Mouse (Mus musculus) ovary, adult 18-20 months (tissue): ENCODE results near the gene Cenpn.

Source experiments
- DNase-seq: peaks from one replicate; pipeline ENCODE4 v3.0.0; 2022; ENCODE audit warnings: low spot score, mixed read lengths

Gene Cenpn

GRCm38 (mm10) chr8:116942284-116943058, 20.9 kb downstream of the Cenpn start:
- no peak for DNase-seq

DNA sequence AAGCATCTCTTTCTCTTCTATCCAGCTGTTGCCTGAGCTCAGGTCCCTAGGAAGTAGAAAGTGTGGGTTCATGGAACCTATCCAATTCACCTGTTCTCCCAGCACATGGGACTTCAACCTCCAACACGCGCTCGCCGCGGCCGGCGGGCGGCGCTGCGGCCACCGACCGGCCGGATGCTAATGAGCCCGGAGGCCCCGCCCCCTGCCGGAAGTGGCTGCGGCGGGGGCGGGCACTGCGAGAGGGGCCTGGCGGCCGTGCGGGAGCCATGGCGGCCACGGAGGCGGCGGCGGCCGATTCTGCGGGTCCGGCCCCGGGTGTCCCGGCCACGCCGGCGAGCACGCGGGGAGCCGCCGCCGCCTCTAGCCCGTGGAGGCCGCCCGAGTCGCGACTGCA, 21.6 kb downstream of the Cenpn start, which contains the start of gene Atmin:
Atmin (plus strand) TSS at position 233 of the 394 bp plus-strand sequence.
- DNase-seq: peak; percentile 64

DNA sequence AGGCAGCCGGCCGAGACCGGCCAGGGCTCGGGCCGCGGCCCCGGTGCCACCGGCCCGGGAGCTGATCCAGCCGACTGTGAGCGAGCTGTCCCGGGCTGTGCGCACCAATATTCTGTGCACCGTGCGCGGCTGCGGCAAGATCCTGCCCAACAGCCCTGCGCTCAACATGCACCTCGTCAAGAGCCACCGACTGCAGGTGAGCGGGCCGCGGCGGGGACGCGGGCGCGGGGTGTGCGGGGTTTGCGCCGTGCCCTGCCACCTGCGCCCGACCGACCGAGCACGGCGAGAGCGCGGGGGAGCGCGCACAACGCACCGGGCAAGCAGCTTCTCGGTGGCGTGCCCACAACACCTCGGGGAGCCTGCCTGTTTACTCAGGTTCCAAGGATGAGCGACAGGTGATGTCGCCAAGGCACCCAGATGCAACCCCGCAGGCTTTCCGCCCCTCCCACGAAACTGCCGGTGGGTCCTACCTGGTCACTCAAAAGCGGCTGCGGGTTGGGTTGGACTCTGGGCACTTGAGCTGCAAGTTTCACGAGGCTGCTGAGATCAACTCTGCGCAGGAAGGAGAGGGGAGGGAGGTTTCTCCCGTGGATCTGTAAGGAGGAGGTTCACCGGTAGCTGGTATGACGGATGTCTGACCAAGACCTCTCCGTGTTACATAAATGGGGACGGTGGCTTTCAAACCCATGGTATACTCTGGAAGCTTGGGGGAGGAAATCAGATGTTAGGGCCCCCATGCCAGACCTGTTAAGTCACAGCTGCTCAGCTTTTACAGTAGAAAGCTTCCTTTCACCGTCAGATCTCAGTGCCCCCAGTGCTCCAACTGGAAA, 22.2 kb downstream of the Cenpn start:
- no peak for DNase-seq

GRCm38 (mm10) chr8:116944385-116944696, 22.8 kb downstream of the Cenpn start:
- DNase-seq: no peak

DNA sequence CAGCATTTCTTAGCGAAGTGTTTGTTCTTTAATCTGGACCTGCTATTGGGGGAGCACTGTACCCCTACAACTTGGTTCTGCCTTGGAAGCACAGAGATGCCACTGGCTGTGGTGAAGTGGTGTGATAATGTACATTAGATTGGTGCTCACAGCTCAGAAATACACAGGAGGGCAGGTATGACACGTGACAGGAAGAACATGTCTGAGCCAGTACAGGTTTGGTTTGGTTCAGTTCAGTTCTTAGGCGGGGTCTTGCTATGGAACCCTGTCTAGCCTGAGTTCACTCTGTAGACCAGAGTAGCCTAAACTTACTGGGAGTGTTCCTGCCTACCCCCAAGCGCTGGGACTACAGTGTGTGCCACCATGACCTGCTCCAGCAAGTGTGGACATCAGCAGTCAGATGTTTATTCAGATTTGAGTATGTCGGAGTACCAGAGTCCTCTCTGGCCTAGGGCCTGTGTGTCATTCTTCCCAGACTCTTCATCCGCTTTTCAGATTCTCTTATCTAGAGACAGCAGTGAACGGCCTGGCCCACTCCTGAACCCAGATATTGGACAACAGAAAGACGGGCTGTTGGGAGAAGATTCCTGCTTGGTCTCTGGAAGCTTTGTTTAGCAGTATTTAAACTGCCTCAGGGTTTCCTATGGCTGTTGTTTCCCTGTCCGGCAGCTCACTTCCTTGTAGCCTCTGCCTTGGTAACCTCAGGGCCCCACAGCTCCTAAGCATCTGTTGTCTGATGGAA, 23.8 kb downstream of the Cenpn start:
- DNase-seq: no peak

- no peak for DNase-seq
Measured at GRCm38 (mm10) chr8:116946268-116946838, 24.8 kb downstream of the Cenpn start.

DNA sequence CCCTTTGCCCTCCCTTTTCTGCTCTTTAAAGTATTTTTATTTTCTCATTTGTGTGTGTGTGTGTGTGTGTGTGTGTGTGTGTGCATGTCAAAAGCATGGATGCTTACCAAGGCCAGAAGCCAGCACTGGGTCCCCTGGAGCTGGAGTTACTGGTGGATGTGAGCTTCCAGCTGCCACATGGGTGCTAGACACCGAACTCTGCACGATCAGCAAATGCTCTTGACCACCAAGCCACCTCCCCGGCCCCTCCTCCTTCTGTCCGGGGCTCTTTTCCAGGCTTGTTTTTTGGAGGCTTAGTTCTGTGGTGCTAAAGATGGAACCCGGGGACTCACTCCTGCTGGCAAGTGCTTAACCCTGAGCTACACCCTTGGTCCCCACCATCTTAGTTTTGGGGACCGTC, 25.3 kb downstream of the Cenpn start:
- DNase-seq: no peak

- DNase-seq: no peak
Measured at GRCm38 (mm10) chr8:116947589-116947988, 26.1 kb downstream of the Cenpn start.

- DNase-seq: no peak
Measured at GRCm38 (mm10) chr8:116951369-116951768, 29.8 kb downstream of the Cenpn start.

- no peak for DNase-seq
Measured at GRCm38 (mm10) chr8:116951778-116952177, 30.2 kb downstream of the Cenpn start.

- DNase-seq: no peak
Measured at GRCm38 (mm10) chr8:116952428-116952827, 30.9 kb downstream of the Cenpn start.

DNA sequence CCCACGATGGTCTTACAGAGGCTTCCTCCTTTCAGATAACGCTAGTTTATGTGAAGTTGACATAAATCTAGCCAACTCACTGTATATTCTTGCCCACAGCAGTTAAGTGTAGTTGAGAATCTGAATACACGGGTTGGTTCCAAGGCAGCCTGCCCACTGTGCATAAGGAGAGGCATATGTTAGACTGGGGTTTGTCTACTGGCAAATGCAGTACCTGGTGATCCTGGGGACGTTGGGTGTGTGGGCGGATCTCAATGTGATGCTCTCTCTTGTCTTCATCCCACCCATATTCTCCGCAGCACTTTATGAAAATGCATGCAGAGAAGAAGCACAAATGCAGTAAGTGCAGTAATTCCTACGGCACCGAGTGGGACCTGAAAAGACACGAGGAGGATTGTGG, 32.9 kb downstream of the Cenpn start:
- no peak for DNase-seq

GRCm38 (mm10) chr8:116969531-116969930, 48.0 kb downstream of the Cenpn start:
- no peak for DNase-seq

- DNase-seq: no peak
Measured at GRCm38 (mm10) chr8:116975066-116975465, 53.5 kb downstream of the Cenpn start.

GRCm38 (mm10) chr8:116975606-116976005, 54.1 kb downstream of the Cenpn start:
- no peak for DNase-seq

GRCm38 (mm10) chr8:116978052-116978451, 56.5 kb downstream of the Cenpn start:
- no peak for DNase-seq

DNA sequence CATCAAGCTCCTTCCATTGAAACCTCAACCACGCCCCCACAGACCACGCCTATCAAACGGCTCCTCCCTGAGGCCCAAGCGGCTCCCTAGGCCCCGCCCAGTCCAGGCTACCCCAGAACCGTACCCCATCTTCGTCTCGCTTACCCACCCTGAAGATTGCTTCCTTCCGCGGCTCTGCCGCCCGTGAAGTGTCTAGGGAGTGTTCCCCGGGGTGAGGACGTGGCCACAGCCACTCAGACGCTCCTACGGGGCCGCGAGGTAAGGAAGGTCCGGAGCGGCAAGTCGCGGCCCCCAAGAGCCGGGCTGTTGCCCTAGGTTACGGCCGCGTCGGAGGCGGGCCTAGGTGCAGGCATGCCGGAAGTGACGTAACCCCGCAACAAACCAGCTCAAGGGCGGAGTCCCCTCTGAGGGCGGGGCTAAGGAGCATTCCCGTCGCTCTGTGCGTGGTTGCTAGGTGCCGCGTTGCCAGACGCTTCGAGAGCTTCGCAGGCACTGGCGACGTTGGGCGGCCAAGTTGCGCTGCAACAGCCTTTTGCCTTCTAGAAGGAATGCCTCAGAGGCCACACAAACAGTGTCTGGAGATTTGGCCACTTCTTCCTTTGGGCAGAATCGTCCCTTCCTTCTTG, 57.2 kb downstream of the Cenpn start, which contains the start of gene 1700030J22Rik:
1700030J22Rik (minus strand) TSS at position 329 of the 626 bp plus-strand sequence.
- peak; percentile 97 for DNase-seq

- no peak for DNase-seq
Measured at GRCm38 (mm10) chr8:116980117-116980516, 58.6 kb downstream of the Cenpn start.

DNA sequence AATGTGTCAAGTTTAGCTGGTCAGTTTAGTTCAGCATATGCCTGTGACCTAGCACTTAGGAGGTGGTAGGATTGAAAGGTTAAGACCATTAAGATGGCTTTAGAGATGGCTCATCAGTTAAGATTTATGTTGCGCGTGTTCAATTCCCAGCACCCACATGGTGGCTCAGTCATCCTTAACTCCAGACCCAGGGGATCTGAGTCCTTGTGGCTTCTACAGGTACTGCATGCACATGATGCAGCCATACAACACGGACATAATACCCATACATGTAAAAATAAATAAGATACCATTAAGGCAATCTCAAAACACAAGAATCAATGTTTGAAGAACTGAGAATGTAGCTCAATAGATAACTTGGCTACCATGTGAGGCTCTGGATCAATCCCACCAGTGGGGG, 68.3 kb downstream of the Cenpn start:
- DNase-seq: no peak
